Mouse (Mus musculus) hematopoietic stem cell, adult 5-6 weeks (primary cell): ENCODE data around the gene Gpn1. TPM values are rescaled to one million over a fixed set of nuclear protein-coding genes. Genes with fewer than 3 reads are reported as not detected.
A peak's percentile ranks its signal among the peaks of the same experiment; 100 is the strongest.
"Not testable (repeated sequence)": the region's sequence is repeated elsewhere in the genome, so short reads cannot be mapped to it uniquely, and the experiment has no call there.

ENCODE experiments used
- ATAC-seq, 2 experiments: fragments of 125-278 bp in 1 of 2; replicated peaks in 1 of 2; 2 replicates each; pipeline ENCODE4 v1.8.0; 2016 to 2017; ENCODE audit warnings: inconsistent platforms in 2 of 2, mild to moderate bottlenecking in 2 of 2, moderate number of reproducible peaks in 2 of 2, low read depth in 1 of 2, moderate TSS enrichment in 1 of 2; ENCODE audit not compliant: low FRiP score in 2 of 2, poor library complexity in 2 of 2, severe bottlenecking in 2 of 2, insufficient read depth in 1 of 2, low TSS enrichment in 1 of 2
- total RNA-seq: library from RNA; stranded (forward); fragments of 172-1452, 232-1000 nt; gene quantifications from 2 replicates; pipeline ENCODE4 v1.2.3, GENCODE M21; 2017

Gene Gpn1
- total RNA-seq, 1 experiment from 2014 or later, result 49.4 TPM

DNA sequence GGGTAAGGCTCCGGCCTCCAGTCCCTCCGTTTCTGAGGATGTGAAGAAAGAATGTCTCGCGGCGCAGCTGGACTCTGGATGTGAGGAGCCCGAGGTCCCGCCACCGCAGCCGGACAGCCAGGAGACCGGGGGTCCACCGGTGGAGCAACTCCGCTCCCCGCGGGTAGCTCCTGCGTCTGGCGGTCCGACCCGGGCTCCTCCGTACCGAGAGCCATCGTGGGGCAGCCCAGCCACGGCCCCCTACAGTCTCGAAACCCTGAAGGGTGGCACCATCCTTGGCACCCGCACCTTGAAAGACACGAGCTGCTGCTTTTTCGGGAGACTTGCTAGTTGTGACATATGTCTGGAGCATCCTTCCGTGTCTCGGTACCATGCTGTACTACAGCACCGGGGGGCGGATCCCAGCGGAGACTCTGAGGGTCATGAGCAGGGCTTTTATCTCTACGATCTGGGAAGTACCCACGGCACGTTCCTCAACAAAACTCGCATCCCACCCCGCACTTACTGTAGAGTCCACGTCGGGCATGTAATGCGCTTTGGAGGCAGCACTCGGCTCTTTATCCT lies 32.7 kb downstream of the Gpn1 start:
- peak in 1 of 2 experiments; percentile 30; a peak in 1 of 4 replicates for ATAC-seq

DNA sequence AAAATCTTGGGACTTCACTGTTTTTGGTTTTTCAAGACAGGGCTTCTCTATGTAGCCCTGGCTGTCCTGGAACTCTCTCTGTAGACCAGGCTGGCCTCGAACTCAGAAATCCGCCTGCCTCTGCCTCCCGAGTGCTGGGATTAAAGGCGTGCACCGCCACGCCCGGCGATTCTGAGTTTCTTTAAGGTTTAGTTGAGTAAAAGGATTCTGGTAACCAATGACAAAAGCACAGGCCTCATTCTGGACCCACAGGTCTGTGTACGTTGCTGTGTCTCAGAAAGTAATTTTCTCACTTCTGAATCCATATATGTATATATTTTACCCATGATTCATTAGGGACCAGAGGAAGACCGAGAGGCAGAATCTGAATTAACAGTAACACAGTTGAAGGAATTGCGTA lies 33.2 kb downstream of the Gpn1 start, which contains the start of gene Supt7l:
TSS of gene Supt7l (minus strand) at position 101 of the 400 bp plus-strand sequence.
- not testable (repeated sequence) for ATAC-seq

DNA sequence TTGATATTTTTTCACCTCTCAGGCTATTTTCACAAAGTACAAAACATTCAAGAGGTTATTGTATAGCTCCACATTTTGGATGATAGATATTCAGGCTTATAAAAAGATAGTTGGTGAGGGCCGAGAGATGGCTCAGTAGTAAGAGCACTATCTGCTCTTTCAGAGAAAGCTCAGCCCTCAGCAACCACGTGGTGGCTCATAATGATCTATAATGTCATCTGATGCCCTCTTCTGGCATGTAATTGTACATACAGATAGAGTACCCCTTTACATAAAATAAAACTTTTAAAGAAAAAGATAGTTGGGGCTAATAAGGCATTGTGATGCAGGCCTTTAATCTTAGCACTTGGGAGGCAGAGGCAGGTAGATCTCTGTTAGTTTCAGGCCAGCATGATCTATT lies 34.0 kb downstream of the Gpn1 start:
- ATAC-seq, result no peak

DNA sequence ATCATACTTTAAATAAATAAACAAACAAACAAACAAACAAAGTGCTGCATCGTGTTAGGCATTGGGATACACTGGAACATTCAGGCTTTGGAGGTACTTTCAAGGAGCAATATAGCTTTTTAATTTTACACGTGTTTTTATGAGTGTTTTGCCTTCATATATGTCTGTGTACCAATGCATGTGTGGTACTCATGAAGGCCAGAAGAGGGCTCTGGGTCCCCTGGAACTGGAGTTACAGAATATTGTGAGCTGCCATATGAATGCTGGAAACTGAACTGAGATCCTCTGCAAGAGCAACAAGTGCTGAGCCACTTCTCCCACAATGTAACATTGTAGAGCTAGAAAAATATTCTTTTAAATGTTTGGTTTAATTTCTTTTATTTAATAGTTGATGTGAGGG lies 40.7 kb downstream of the Gpn1 start:
- no peak for ATAC-seq

DNA sequence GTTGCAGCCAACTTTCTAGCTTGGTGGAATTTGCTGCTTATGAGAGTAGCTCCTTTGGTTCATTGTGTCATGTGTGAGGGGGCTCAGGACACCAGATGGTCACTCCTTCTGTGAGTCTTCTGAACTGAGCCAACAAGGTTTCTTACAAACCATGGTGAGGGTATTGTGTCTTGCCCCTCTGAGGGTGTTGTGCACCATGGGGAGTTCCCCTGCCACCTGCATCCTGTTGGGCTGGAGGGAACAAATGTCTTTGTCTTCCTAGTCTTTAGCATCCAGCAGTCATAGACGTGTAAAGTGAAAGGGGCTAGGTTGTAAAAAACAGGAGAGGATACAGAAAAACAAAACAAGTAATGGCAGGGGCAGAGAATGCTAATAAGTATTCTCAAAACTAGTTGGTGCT lies 64.9 kb downstream of the Gpn1 start:
- ATAC-seq, result no peak

DNA sequence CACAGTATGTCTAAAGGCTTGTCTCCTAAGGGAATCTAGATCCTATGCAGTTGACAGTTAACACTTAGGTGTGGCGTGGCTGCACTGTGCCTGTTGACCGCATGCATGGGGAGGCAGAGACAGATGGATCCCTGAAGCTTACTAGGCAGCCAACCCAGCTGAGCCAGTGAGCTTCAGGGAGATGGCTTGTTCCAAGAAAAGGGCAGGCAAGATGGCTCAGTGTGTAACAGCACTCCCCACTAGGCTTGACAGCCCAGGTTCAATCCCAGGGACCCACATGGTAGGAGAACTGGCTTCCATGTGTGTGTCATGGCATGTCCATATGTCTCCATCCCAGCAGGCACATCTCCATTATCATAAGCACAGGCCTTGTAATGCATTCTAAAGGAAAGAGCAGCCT lies 65.8 kb downstream of the Gpn1 start:
- no peak for ATAC-seq

DNA sequence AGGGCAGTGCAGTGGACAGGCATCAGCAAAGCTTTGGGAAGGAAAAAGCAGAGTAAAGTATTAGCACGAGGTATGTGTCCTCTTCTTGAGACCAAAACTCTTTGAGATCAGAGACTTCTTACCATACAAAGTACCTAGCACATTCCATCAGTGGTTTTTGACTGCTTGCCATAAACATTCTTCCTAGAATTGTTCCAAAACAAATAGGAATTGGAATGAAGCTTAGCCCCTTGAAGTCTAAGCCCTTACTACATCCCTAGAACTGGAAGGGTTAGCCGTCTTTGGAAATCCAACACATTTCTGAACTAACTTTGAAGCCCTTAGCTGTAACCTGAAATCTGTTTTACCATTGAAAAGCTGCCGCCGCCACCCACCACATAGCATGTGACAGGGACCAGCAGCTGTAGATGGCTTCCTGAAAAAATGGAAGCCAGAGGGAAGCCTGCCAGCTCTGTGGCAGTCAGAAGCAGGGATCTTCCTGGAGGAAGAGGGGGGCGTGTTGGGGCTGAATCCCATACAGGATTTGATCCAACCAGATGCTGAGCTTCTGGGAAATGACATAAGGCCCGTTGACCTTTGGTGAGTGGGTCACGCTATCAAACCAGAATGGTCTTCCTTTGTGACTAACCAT lies 67.6 kb downstream of the Gpn1 start:
- no peak for ATAC-seq

Other genes starting within 250 kb of the Gpn1 start
- gene Krtcap3, start 243.1 kb upstream of the Gpn1 start, total RNA-seq, result 2.3 and 8.4 TPM in 2 replicates
- 27.6 and 67.0 TPM in 2 replicates for gene Ift172, start 203.6 kb upstream of the Gpn1 start, total RNA-seq
- gene Fndc4, start 198.7 kb upstream of the Gpn1 start, total RNA-seq, result 1.6 and 2.6 TPM in 2 replicates
- 0.65 TPM in 1 of 2 replicates, not detected in the other for gene Gckr, start 197.3 kb upstream of the Gpn1 start, total RNA-seq
- gene Zfp512, start 42.3 kb upstream of the Gpn1 start, total RNA-seq, result 45.8 and 85.6 TPM in 2 replicates
- 1.1 TPM in 1 of 2 replicates, not detected in the other for gene 4930548H24Rik, start 9.0 kb upstream of the Gpn1 start, total RNA-seq
- 43.1 and 71.3 TPM in 2 replicates for gene Slc4a1ap, start 32.3 kb downstream of the Gpn1 start, total RNA-seq
- gene Supt7l, start 33.1 kb downstream of the Gpn1 start, total RNA-seq, result 26.2 and 29.2 TPM in 2 replicates
- gene Mrpl33, start 102.2 kb downstream of the Gpn1 start, total RNA-seq, result 92.9 and 149 TPM in 2 replicates
- 7.3 and 17.4 TPM in 2 replicates for gene Rbks, start 202.9 kb downstream of the Gpn1 start, total RNA-seq
- gene Babam2, start 202.9 kb downstream of the Gpn1 start, total RNA-seq, result 36.1 and 41.7 TPM in 2 replicates